Comparison of ENCODE assay signal across 20 mouse cellular contexts in the genomic region with DNA sequence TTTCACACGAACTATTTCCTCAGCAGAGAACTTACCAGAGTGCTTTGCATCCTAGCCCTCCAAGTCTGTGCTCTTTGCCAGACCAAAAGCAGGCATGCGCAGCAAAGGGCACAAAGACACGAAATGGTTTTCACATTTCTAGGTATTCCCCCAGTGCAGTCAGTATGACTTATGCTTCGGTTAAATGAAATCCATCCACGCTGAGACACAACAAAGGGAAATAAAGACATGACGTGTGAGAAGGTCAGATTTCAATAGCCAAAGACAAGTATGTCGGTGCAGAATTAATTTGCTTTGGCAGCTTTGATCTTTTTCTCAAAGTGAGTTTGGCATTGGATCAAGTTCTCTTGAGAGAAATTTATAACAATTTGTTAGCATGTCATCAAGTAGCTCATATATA.
DNase-seq lines count a peak whose midpoint lies in the region; ATAC-seq and TF ChIP-seq lines count a peak whose summit lies in the region.
"Had no signal": no experiment of that assay in that cellular context is flagged by ENCODE, and none has a peak within 500 bp of the region (broad histone marks: within the 10 kb centered on the region; RNA-seq: fewer than 3 reads in every experiment).

No protein-coding gene starts in this region.

- no peak overlapping the region for H3K4me2 ChIP-seq in midbrain, embryonic 11.5 days
- H3K4me2 ChIP-seq in midbrain, postnatal 0 days (ENCODE audit: low read depth, low read length, poor library complexity, severe bottlenecking), result no peak overlapping the region
- H3K4me2 ChIP-seq: embryonic facial prominence, embryonic 15.5 days; heart, embryonic 11.5 days; liver, embryonic 11.5 days; midbrain, embryonic 12.5 days had no signal

- 37% methylated on average over 7 of the region's 7 CpGs for WGBS in midbrain, embryonic 11.5 days
- 24% methylated on average over 7 of the region's 7 CpGs for WGBS in midbrain, postnatal 0 days

- no peak for TF ChIP-seq CTCF in midbrain, postnatal 0 days (IDR thresholded peaks at IDR 0.05)

- no peak overlapping the region for H3K27ac ChIP-seq in midbrain, embryonic 11.5 days (ENCODE audit: low read depth, low read length)
- no peak overlapping the region for H3K27ac ChIP-seq in midbrain, postnatal 0 days (ENCODE audit: low read depth, low read length)
- H3K27ac ChIP-seq: embryonic facial prominence, embryonic 15.5 days; forebrain, embryonic 10.5 days; midbrain, embryonic 12.5 days had no signal

- no peak for DNase-seq in midbrain, embryonic 11.5 days (ENCODE audit: low spot score, missing footprints)
- DNase-seq in midbrain, postnatal 0 days (ENCODE audit: low spot score), result no peak
- peak; percentile 57 for DNase-seq in embryo, embryonic 11 days
- peak; percentile 72 for DNase-seq in forelimb bud, embryonic 11.5 days (ENCODE audit: low read depth, low spot score)
- DNase-seq in retina, postnatal 1 day, result peak; percentile 25
- no peak for DNase-seq in lung, postnatal 10 days
- DNase-seq in lung, postnatal 25 days (ENCODE audit: low spot score), result no peak
- DNase-seq: adrenal gland, adult 2 months; cerebellum, postnatal 10 days; gastrocnemius, postnatal 36 days; heart, postnatal 14 days; kidney, adult 2 months; kidney, postnatal 36 days; thymus, postnatal 14 days had no signal

- ATAC-seq in midbrain, embryonic 11.5 days (ENCODE audit: low FRiP score), result peak; percentile 62; the same call in 1 of the 2 replicates
- ATAC-seq in midbrain, postnatal 0 days (ENCODE audit: low FRiP score), result no peak
- ATAC-seq: hindbrain, embryonic 16.5 days had no signal

- H3K4me1 ChIP-seq in midbrain, embryonic 11.5 days (ENCODE audit: control insufficient read depth, insufficient read depth, low read length), result no peaks in the 10 kb centered on the region
- no peaks in the 10 kb centered on the region for H3K4me1 ChIP-seq in midbrain, postnatal 0 days (ENCODE audit: insufficient read depth, low read length)

- H3K9me3 ChIP-seq in midbrain, embryonic 11.5 days (ENCODE audit: control insufficient read depth, low read length), result no peaks in the 10 kb centered on the region
- no peaks in the 10 kb centered on the region for H3K9me3 ChIP-seq in midbrain, postnatal 0 days (ENCODE audit: low read length)
- H3K9me3 ChIP-seq: embryonic facial prominence, embryonic 15.5 days; forebrain, embryonic 10.5 days; midbrain, embryonic 12.5 days had no signal

- H3K4me3 ChIP-seq in midbrain, embryonic 11.5 days (ENCODE audit: low read depth, low read length), result no peak overlapping the region
- no peak overlapping the region for H3K4me3 ChIP-seq in midbrain, postnatal 0 days (ENCODE audit: low read depth, low read length)
- H3K4me3 ChIP-seq: embryonic facial prominence, embryonic 15.5 days; forebrain, embryonic 10.5 days; midbrain, embryonic 12.5 days had no signal

- H3K9ac ChIP-seq in midbrain, embryonic 11.5 days (ENCODE audit: low read length), result no peak overlapping the region
- no peak overlapping the region for H3K9ac ChIP-seq in midbrain, postnatal 0 days (replicated peaks; ENCODE audit: low read length, poor library complexity, severe bottlenecking)
- H3K9ac ChIP-seq: embryonic facial prominence, embryonic 15.5 days; midbrain, embryonic 12.5 days had no signal

- H3K27me3 ChIP-seq in midbrain, embryonic 11.5 days (ENCODE audit: control insufficient read depth, insufficient read depth, low read length), result no peaks in the 10 kb centered on the region
- H3K27me3 ChIP-seq in midbrain, postnatal 0 days (ENCODE audit: insufficient read depth, low read length), result no peaks in the 10 kb centered on the region
- H3K27me3 ChIP-seq: embryonic facial prominence, embryonic 15.5 days; midbrain, embryonic 12.5 days had no signal

- H3K36me3 ChIP-seq in midbrain, embryonic 11.5 days (ENCODE audit: control insufficient read depth, insufficient read depth, low read length), result no peaks in the 10 kb centered on the region
- no peaks in the 10 kb centered on the region for H3K36me3 ChIP-seq in midbrain, postnatal 0 days (ENCODE audit: insufficient read depth, low read length)
- H3K36me3 ChIP-seq: embryonic facial prominence, embryonic 15.5 days; forebrain, embryonic 10.5 days; midbrain, embryonic 12.5 days had no signal

Comparison
In these comparisons a context has a peak if more than half of its experiments do, and no peak if none do; other contexts are left out.
1. DNase-seq: peak in embryo, embryonic 11 days (single experiment), forelimb bud, embryonic 11.5 days (single experiment) and retina, postnatal 1 day (single experiment); none in midbrain, embryonic 11.5 days (single experiment), midbrain, postnatal 0 days (single experiment), lung, postnatal 10 days (single experiment) and lung, postnatal 25 days (single experiment).